Mouse (Mus musculus): ENCODE results near the gene Calml4.
"Not testable (repeated sequence)": the region's sequence is repeated elsewhere in the genome, so short reads cannot be mapped to it uniquely, and the experiment has no call there.

The Calml4 gene

DNA sequence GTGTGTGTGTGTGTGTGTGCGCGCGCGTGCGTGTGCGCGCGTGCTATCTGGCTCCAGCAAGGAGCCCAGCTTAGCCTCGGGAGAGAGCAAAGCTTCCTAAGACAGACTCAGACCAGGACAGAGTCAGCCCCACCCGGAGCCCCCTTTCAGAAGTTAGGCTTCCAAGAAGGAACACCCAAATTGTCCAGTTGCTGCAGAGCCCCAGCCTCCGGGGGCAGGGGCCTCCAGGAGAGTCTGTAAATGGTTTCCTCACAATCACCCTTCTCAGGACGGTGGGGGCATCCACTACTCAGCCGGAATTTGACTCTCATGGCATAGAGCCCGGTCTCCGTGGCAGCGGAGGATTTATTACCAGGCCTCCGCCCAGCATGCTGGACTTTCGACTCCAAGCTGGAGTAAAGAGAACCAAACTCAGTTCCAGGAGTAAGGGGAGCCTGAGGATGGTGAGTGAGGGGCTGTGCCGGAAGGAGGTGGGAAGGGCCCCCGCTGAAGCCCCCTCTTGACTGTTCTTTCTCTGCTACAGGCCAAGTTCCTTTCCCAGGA, at the start of gene Calml4:
Gene Calml4, plus strand, starts transcription at position 362 of the 543 bp plus-strand sequence.
- no peak for DNase-seq

DNA sequence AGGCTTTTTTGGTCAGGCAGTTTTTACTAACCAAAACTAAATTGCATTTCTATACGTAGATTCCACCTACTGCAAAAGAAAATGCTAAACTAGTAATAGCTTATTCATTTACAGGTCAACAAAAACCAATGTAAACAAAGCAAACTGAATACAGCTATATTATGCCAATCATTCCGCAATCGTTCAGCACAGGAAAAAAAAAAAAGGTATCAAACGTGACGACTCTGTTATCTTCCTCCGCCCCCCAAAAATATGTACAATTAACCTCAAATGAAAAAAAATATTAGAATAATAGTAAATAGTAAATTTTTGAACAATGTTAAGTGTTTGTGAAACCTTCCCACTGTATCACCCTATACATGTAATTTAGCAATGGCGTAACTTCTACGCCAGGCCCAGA, 47.8 kb upstream of the Calml4 start:
- no peak for DNase-seq

DNA sequence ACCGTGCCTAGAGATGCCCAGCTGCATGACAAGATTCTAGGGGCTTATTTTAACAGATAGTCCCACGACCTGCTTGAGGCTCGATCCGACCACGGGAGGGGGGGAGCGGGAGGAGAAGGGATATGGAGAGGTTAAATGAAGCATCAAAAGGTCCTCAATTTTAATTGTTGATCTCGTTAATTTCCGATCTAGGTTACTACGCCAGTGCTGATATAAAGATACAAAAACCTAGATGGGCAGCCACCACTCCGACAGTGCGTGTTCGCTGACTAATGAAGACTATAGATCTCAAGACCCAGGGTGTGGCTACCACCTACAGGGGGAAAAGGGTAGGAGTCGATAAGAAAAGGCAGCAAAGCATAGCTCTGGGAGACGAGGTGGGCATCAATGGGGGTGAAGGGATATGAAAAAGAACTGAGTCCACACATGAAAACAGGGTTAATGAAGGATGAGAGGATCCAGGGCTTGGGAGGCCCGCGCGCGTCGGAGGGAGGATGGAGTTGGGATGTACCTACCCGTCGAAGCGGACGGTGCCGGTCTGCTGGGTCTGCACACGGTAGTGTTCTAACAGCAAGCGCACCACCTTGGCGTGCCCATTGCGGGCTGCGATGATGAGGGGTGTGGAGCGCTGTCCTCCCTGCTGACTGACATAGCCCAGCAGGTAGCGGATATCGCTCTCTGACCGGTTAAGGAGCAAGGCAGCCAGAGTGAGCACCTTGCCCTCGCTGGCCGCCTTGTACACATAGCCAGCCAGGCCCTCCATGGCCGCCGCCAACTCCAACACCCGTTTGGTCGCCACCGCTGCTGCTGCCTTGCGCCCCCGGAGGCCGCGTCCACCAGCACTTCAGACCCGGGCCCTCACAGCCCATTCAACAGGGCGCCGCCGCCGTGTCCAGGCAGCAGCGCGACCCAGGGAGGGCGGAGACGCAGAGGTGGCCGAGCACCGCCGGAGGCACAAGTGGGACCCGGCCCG, 47.1 kb upstream of the Calml4 start:
- DNase-seq = peak; percentile 71 to 74

DNA sequence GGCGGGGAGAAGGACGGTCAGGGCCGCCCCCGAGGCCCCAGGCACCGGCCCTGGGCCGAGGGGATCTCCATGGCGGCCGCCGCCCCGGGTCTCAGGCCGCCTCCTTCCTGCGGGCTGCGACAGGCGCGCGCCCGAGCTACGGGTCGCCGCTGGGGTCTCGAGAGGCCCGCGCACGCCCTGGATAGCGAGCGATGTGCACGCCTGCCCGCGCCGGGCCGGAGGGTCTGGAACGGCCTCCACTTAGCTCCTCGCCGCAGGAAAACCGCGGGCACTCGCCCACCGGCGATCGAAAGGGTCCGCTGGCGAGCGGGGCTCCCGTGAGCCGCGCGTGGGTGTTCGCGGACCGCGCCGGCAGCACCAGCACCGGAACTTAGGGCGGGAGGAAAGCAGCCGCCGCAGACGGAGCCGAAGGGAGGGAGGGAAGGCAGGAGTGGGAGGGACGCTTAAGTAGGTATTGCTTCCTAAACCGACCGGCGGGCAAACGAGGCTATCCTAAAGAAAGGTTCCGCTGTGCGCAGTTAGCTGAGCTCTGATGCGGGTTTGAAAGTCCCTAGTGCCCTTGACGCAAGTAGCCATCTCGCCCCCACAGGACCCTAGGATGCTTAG, 46.3 kb upstream of the Calml4 start, which contains the start of gene Fem1b:
Gene Fem1b, minus strand, starts transcription at position 419 of the 606 bp plus-strand sequence.
- peak; percentile 93 to 95 for DNase-seq

DNA sequence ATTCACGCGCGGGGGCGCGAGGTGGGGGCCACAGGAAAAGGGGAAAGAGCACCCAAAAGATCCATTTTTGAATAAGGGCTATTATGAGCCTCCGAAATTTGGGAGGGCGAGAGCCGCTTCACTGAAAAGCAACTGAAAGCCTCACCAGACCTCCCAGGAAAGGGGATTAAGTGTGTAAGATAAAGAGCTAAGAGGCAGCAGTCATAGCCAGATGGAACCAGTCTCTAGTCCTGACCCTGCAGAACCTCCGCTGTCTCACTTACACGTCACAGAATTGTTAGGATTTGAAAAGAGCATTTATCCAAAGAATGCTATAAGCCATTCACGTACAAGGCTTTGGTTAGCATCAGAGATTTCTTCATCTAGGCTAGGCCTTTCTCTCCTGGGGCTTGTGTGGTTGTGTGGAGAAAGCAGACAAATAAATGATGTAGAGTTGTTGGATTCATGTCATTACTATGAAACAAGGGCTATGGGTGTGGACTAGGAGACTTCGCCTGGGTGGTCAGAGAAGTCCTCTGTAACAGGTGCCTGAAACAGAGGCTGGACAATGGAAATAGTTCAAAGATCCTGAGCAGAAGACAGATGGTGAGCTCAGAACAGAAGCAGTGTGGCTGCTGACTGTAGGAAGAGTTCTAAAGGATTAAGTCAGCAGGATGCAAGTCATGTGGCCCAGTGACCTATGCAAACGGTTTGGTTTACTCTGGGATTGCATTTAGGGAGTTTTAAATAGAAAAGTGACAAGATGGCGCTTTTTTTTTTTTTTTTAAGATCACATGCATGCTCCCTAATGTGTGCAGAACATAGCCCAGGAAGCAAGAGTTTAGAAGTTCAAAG, 45.4 kb upstream of the Calml4 start:
- DNase-seq = peak; percentile 14 to 21

DNA sequence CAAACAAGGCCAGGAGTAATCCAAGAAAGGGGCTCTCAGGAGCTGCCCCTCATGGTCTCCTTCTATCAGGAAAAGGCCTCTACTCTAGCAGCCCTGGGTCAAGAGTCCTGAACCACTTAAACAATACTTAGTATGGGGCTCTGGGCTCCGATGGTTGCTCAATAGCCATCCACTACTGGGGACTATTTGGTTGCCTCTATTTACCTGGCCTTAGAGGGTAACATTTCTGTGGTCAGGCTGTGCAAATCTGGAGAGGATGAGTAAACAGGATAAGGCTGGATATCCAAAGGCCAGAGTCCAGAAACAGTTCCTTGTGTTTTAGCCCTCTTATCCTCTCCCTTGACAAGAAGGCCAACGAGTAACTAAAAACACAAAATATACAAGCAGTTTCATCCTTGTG, 43.1 kb upstream of the Calml4 start:
- no peak for DNase-seq

DNA sequence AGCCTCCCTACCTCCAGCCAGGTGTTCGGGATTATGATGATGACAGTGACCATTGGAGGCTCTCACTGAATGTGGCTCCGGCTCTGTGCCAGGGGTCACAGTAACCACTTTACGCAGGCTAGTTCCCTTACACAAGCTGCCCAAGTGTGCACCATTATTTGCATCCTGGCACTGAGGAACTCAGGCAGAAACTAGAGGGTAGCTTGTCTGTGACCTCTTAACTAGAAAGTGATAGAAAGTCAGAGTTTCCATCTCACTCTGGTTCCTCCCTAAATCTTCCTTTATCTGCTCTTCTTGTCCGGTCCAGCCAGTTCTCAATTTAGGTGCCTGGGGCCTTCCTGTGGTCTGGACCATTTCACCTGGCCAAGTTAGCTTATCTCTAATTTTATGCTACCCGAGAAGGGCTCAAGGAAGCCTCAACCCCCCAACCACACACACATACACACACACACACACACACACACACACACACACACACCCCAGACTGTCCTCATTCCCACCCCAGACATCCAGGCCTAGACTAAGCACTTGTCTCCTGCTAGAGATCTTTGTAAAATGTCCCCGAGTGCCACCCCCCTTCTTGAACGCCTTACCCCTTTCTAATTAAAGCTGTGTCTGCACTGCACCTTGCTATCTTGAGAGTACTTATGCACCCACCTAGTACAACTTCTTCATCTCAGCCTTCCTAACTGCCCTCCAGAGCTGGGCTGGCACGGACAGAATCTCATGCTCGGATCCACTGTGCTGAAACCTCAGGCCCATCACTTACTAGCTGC, 41.4 kb upstream of the Calml4 start:
- DNase-seq = peak; percentile 25 to 32

DNA sequence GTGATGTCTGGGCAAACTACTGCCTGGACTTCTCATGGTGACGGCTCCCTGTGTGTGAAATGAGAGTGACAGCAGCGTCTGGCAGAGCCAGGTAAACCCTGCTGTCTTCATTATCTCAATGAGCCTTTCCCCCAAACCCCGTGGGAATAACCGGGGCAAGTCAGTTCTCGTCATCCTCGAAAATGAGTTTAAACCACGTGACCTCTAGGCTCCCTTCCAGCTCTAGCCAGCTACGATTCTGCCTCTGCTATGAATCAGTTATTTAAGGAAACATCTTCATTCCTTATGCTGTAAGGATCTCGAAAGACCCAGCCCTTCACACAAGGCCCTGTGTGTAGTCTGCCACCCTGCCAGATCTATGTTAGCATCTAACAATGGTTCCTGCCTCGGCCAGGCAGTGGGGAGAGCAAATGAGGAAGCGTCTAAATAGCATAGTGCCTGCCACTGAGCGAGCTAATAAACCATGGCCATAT, 40.7 kb upstream of the Calml4 start:
- peak; percentile 67 to 69 for DNase-seq

DNA sequence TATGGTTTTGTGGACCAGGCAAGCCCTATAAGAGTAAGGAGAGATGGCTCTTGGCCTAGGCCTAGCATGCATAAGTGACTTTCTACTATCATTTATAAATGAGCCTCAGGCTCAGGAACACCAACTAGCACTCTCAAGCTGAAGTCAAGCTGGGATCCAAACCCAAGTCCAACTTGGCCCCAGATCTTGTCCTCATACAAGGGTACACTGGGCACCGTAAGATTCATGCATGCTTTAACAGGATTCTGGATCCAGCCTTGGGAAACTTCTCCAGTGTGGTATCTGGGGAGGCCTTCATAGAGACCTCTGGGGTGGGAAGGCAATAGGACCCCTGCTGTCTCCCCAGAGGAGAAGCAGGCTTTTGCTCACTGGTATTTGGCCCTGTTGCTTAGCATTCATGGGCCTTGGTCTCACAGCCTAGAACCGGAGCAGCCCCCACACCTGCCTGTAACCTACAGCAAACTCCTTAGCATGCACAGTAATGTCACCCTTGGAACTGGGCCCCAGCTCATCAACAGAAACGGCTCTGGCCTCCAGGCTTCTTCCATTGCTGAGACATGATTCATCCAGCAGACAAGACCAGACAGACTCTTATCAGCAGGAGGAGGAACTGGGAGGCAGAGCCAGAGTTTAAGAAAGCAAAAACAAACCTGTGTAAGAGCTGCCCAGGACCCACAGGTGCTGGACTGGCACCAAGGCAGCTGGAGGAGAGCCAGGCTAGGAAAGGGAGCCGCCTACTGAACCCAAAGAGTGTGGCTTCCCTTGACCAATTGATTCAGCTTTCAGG, 39.9 kb upstream of the Calml4 start:
- DNase-seq = no peak

DNA sequence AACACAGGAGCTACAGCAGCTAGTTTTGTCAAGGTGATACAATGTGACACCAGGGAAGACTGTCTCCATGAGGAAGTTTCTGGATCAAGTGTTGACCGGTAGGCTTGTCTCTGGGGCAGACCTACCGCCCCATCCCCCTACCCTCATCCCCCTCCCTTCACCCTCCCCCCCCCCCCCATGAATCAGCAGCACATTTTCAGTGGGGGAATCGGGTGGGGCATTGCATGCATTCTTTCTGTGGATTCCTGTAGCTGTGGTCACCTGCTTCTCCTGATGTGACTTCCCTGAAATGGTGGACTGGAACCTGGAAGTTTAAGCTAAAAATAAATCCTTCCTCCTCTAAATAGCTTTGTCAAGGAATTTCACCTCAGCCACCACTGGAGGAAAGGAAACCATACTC, 38.4 kb upstream of the Calml4 start:
- DNase-seq = no peak

DNA sequence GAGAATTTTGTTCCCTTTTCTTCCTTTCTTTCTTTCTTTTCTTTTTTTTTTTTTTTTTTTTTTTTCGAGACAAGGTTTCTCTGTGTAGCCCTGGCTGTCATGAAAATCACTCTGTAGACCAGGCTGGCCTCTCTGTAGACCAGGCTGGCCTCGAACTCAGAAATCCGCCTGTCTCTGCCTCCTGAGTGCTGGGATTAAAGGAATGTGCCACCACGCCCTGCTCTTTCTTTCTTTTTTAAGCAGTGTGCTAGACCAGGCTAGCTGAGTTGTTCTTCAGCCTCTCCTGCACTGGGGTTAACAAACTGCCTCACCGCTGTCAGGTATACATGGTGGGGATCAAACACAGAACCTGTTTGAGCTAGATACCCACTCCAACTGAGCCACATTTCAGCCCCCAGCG, 38.0 kb upstream of the Calml4 start:
- DNase-seq = not testable (repeated sequence)

DNA sequence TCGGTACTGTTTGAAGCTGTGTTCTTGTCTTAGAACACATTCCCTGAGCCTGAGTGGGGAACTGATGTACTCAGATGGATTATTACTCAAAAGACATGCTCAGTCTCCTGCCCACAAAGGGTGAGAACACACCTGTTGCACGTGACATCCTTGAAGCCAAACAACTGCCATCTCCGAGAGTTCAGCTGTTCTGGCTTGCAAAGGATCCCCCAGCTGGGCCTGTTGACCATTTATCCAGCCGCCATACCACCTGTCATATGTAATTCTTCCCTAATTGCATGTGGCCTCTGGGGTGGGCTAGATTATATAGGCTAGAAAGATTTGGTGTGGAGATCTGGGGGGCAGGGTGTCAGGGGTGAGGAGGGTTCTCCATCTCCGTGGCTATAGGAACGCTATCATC, 37.1 kb upstream of the Calml4 start:
- no peak for DNase-seq

DNA sequence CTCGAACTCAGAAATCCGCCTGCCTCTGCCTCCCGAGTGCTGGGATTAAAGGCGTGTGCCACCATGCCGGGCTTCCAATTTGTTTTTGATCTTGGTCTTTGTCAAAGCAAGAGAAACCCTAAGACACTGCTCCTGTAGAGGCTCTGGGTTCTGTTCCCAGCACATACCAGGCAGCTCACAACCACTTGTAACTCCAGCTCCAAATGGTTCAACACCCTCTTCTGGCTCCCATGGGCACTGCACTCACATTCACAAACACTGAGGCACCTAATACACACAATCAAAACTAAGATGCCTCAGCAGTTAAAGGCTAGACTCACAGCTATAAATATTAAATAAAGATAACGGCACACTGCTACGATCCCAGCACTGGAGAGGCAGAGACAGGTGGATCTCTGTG, 36.1 kb upstream of the Calml4 start:
- no peak for DNase-seq

DNA sequence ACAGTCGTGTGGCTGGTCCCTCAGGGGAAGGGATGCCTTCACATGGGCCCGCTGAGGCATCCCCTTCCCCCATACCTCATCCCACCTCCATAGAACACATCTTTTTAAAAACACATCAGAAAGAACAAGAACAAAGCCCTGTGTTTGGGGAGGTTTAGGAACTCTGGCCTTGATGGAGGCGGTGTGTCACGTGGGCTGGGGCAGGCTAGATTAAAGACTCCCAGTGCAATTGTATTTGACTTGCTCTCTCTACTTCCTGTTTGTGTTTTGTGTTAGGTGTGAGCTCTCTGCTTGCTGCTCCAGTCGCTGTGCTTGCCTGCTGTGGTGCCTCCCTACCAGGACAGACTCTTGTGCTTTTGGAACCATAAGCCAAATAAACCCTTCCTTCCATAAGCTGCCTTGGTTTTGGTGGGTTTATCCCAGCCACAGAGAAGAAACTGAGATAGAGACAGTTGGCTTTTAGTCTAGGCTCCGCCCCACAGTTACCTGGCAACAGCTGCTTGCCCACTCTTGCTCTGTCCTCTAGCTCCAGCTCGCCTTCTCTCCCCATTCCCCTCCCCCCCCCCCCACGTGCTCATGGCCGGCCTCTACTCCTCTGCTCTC, 32.0 kb upstream of the Calml4 start:
- DNase-seq = no peak

DNA sequence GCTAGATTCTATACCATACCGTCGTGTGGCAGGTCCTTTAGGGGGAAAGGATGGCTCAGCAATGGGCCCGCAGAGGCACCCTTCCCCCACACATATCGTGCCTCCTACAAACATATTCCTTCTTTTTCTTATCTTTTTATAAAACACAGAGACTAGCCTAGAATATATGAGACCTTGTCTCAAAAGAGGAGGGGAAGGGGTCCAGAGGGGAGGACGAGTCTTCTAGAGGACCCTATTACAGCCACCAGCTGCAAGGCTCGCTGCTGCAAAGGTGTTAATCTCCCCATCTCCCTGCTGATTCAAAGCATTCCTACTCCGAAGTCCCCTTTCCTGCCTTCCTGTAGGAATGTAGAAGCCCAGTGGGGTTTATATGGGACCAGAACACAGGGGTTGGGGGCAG, 31.4 kb upstream of the Calml4 start:
- no peak for DNase-seq

DNA sequence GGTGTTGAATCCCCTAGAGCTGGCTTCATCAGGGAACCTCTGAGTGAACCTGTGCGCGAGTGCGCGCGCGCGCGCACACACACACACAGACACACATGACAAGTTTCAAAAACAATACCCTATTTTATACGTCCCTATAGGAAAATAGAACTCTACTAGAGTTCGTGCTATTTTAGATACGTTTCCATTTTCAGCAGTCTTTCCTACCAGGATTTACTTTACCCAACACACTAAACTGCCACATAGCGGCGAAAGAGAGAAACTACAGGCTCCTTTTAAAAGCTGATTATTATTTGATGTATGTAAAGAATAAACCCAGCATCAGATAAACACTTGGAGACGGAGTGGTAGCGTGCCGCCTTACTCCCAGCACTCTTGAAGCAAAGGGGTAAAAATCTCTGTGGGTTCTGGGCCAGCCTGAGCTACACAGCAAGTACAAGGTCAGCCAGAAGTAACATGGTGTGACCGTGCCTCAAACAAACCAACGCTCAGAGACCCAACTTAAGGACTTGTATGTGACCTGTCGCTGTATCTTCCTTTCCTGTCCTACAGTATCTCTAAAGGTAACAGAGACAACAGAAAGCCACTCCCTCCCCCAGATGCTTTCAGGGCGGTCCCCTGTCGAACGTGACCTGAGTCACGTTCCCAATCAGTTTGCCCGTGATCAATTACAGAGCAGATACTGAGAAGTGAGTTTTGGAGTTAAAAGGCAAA, 29.8 kb upstream of the Calml4 start:
- peak; percentile 27 to 28 for DNase-seq

DNA sequence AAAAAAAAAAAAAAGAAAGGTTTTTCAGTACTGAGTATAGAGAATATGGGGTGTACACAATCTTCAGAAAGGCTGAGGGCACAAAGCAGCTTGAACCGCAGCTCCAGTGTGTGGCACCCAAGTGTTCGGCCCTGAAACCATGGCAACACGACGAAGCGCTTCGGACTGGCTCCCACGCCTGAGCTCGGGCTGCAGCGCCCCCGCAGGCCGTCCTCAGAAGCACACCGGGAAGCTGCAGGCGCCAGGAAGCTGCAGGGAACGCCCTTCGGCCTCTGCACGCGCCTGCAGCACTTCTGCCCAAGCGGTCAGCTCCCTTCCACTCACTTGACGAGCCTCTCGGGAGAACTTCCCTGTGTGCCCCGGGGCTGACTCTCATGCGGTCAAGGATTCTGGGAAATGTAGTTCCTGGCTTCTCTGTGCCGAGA, 29.2 kb upstream of the Calml4 start:
- peak; percentile 92 for DNase-seq

DNA sequence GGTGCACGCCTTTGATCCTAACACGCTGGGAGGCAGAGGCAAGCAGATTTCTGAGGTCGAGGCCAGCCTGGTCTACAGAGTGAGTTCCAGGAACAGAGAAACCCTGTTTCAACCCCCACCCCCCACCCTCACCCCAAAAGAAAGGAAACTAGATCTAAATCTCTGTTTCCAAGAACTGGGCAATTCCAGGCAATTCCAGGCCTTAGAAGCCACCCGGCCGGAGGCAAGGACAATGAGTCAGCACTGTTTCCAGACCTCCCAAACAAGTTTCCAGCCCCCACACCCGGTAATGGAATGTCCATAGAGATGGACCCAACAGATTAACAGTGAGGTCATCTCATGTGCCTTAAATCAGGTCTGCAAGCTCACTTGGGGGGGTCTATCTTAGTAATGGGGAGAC, 28.0 kb upstream of the Calml4 start:
- no peak for DNase-seq

DNA sequence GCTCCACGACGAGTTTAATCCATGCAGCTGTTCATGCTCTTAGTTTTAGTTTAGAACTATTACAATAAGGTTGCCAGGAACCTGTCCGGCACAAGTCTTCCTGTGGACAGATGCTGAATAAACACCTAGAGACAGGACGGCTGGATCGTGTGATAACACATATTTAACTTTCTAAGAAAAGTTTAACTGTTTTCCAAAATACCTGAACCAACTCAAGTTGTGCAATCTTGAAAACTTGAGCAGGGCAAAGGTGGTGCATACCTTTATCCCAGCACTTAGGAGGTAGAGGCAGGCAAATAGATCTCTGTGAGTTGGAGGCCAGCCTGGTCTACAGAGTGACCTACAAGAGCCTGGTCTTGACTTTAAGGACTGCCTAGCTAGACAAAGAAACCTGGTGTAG, 23.0 kb upstream of the Calml4 start:
- DNase-seq = no peak
